Mouse (Mus musculus) layer of hippocampus, adult 9-10 months (tissue): ENCODE measurements around the gene Srarp.

Source experiments
- DNase-seq: peaks from one replicate; pipeline ENCODE4 v3.0.0; 2022; ENCODE audit warnings: low spot score

Gene Srarp

GRCm38 (mm10) chr4:141456193-141456938, 20.5 kb upstream of the Srarp start:
- DNase-seq: no peak

GRCm38 (mm10) chr4:141455526-141455925, 19.6 kb upstream of the Srarp start:
- no peak for DNase-seq

GRCm38 (mm10) chr4:141454581-141455350, 18.9 kb upstream of the Srarp start:
- DNase-seq: no peak

- no peak for DNase-seq
Measured at GRCm38 (mm10) chr4:141451916-141452450, 16.1 kb upstream of the Srarp start.

- no peak for DNase-seq
Measured at GRCm38 (mm10) chr4:141451251-141451650, 15.3 kb upstream of the Srarp start.

- DNase-seq: no peak
Measured at GRCm38 (mm10) chr4:141446211-141446610, 10.3 kb upstream of the Srarp start.

- no peak for DNase-seq
Measured at GRCm38 (mm10) chr4:141445328-141445720, 9.4 kb upstream of the Srarp start.

- no peak for DNase-seq
Measured at GRCm38 (mm10) chr4:141444451-141445327, 8.8 kb upstream of the Srarp start, which contains the start of gene Zbtb17. Zbtb17 (plus strand) TSS chr4:141444654.

GRCm38 (mm10) chr4:141443641-141444429, 7.9 kb upstream of the Srarp start:
- DNase-seq: no peak

GRCm38 (mm10) chr4:141440877-141441276, 5.0 kb upstream of the Srarp start:
- DNase-seq: no peak

- DNase-seq: no peak
Measured at GRCm38 (mm10) chr4:141439083-141439803, 3.3 kb upstream of the Srarp start.

GRCm38 (mm10) chr4:141433191-141433590, 2.7 kb downstream of the Srarp start:
- DNase-seq: no peak

- no peak for DNase-seq
Measured at GRCm38 (mm10) chr4:141432666-141433065, 3.2 kb downstream of the Srarp start.

GRCm38 (mm10) chr4:141430997-141431396, 4.9 kb downstream of the Srarp start:
- DNase-seq: no peak

- no peak for DNase-seq
Measured at GRCm38 (mm10) chr4:141429847-141430246, 6.1 kb downstream of the Srarp start.

GRCm38 (mm10) chr4:141429381-141429780, 6.5 kb downstream of the Srarp start:
- no peak for DNase-seq

- DNase-seq: no peak
Measured at GRCm38 (mm10) chr4:141427921-141428320, 8.0 kb downstream of the Srarp start.

GRCm38 (mm10) chr4:141426796-141427745, 8.8 kb downstream of the Srarp start:
- DNase-seq: no peak
